Mouse (Mus musculus) retina, embryonic 14.5 days (tissue): ENCODE data around the gene Cemip.
"Not testable (repeated sequence)": the region's sequence is repeated elsewhere in the genome, so short reads cannot be mapped to it uniquely, and the experiment has no call there.

Experiments used
- DNase-seq: peaks from one replicate; pipeline ENCODE4 v3.0.0-alpha.2; 2015; ENCODE audit warnings: low spot score

Cemip gene

DNA sequence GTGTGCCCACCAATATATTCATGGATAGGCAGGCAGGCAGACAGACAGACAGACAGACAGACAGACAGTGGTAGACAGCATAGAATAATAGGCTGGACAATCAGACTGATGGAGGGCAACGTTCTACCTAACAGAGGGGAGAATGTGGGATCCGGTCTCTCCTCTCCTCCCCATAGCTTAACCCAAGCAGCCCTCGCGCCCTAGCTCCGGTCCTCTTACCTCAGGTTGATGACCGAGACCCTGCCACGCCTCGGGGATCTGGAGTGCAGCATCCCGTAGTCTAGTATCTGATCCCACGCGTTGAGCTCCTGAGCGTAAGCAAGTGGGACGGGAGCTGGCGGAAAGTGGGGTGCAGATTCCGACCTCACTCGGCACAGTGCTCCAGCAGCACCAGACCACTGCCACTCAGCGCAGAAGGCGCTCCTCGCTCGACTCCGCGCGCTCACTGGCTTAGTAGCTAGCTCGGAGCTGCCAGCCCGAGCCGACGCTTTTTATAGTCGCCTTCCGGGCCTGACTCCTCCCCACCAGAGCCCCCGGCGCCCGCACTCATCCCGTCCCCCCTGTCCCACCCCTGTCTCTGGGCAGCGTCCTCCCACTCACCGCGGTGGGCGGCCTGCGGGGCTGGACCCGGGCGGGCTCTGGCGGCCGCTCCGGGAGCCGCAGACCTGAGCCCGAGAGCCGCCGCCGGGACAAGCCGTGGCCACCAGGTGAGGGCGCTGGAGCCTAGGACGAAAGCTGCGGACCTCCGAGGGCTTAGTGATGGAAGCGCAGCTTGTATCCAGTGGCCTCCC lies at the start of gene Cemip:
TSS of gene Cemip (minus strand) at position 464 of the 791 bp plus-strand sequence.
- DNase-seq, result peak; percentile 87

DNA sequence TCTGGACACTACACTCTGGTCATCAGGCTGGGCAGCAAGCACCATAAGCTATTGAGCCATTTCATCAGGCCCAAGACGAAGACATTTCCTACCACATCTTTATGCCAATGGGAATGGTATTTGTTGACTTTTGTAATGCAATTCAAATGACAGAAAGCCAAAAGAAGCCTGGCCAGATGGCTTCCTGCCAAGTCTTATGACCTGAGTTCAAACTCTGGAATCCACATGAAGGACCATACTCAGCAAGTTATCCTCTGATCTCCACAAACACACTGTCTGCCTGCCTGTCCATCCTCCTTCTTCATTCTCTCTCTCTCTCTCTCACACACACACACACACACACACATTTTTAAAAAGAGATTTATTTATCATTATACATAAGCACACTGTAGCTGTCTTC lies 46.4 kb upstream of the Cemip start:
- no peak for DNase-seq

DNA sequence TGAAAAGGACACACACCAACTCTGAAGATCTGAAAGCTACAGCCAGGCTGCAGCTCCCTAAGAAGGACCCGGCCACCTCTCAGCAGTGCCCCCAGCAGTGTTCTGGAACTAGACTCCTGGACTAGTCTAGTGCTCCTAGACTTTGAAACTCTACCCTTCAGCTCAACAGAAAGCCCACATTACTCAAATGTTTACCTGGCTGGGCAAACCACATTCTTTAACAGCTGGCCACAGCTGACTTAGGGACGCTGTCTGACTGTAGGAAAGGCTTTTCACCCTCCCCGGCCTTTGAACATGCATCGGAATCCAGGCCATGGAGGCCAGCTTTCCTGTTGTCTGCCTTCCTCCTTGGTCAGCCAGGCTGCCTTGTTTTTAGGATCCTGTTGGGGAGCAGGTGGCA lies 45.4 kb upstream of the Cemip start:
- no peak for DNase-seq

DNA sequence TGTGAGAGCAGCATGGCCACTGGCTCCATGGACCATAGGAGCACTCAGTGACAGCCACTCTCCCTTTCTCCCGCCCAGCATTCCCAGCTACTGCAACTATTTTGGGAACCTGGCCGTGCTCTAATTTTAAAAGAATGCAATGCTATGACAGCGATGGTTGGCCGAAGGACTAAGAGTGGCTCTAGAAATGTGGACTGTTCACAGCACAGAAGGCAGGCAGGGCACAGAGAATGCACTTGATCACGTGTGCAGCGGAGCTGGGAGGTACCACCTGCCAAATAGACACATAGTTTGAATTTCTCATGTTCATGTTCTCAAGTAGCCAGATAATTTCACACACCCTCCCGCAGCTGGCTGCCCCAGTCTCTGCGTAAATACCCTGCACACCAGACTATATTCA lies 42.4 kb upstream of the Cemip start:
- no peak for DNase-seq

DNA sequence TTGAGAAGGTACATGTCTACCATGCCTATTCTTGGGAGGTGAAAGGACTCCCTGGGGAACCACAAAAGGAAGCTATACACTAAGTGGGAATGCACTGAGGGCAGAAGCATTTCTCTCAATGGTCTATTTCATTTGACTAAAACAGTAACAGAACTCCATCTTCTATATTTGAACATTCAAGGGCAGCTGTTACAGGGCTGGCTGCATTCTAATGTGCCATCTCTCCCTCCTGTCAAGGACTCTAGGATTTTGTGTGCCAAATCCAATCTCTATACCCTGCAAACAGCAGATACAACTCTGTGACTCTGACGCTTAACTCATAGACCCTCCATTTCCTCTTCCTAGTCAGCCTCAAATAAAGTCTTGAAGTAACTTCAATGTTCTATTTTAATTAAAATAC lies 39.4 kb upstream of the Cemip start:
- DNase-seq, result no peak

DNA sequence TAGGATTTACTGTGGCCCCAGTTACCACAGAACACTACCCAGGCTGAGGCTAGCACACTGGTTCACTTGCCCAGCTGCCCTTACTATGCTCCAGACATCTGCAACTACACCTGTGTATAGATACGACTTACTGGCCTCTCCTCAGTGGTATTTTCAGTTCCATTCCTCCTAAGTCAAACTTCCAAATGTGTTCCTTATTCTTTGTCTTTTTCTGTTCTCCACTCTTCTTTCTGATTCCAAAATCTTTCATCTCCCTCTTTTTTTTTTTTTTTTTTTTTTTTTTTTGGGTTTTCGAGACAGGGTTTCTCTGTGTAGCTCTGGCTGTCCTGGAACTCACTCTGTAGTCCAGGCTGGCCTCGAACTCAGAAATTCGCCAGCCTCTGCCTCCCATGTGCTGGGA lies 37.3 kb upstream of the Cemip start:
- not testable (repeated sequence) for DNase-seq

DNA sequence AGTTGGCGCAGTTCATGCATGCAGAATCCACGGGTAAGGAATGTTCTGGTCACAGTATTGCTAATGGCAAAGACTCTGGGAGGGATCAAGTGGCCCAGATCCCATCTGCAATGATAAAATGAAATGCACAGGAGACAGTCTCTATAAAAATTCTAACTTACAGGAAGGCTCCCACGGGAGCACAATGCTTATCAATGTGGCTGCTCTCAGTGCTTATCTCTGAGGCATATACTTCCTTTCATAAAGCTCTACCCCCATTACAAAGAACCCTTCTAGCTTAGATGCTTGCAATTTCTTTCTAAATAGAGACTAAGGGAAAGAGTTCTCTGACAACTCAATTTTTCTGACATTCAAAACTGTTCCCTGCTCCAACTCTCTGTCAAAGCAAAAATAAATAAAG lies 35.5 kb upstream of the Cemip start:
- DNase-seq, result no peak

DNA sequence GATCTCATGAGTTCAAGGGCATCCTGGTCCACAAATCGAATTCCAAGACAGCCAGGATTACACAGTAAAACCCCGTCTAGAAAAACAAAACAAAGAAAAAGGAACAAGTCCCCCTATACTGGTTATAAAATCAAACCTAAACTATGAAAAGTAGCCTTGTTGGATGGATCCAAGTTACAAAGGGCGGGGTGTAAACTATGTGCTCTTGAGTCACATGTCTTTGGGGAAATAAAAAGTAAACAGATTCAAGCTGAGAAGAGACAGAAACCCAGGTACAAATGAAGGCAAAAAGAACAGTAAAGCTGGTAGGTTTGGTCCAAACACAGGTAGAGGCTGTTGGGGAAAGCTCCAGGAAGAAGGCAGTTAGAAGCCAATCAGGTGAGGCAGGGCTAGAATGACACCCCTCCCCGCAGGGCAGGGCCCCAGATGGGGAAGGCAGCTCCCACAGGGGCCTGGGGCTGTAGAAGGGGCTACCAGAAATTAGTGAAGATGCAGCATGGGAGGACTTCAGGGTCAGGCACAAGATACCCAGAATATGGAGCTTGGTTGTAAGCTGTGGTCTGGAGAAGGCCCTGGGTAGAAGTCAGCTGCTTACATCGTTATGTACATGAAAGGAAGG lies 33.9 kb upstream of the Cemip start:
- no peak for DNase-seq

DNA sequence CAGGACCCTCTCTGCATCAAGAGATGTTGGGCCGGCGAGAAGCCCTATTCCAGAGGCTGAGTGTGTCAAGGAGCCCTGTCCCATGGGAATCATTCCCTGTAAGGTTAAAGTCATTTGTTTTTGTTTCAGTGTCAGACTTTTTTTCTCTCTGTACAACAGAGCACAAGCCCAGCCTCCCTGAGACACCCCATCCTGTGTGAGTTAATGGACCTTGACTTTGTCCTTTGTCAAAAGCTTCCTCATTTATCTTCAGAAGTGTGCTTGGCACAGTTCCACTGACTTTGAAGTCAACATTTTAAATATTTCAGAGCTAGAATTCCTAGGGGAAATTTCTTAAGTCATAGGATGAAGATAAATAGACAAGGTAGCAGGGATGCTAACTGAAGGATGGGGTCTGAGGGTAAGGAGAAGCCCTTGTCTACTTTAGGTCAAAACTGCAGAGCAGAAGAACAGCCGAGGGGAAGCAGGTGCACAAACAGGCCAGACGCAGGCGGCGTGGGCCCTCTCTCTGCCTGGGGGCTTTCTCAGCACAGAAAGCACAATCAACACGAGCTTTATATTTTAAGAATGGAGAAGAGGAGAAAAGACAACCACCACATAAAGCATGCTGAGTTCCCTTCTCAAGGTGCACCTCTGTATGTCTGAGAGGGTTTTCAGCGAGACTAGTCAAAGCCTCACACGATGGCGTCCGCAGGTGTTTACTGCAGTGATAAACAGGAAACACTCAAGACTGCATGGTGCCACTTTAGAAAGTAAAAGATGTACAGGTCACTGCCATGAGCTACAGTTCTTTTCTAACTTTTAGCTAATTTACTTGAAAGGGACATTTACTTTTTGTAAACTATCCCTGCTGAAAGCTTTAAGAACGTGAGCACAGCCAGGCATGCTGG lies 33.2 kb upstream of the Cemip start:
- DNase-seq, result no peak

DNA sequence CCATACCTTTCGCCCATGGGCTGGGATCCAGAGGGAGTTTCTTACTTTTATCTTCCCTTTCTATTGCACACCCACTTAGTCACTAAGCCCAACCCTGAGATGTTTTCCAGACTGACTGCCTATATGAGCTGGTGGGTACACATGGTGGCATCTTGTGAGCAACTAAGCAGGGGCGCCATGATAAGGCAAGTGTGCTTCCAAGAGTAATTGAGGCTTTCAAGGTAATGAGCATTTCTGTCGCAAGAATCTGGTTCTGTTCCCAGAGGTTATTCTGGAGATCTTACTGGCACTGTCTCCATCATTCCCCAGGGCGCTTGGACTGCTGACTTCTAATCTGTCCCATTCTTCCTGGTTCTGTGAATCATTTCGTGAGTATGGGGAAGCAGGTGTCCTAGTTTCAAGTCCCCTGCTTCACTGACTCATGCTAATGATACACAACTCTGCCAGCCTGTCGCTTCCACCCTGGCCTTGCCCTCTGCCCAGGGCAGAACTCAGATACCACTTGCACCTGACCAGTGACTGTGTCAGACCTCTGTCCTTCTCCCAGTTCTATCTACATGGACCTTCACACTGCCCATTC lies 31.3 kb upstream of the Cemip start:
- DNase-seq, result no peak

DNA sequence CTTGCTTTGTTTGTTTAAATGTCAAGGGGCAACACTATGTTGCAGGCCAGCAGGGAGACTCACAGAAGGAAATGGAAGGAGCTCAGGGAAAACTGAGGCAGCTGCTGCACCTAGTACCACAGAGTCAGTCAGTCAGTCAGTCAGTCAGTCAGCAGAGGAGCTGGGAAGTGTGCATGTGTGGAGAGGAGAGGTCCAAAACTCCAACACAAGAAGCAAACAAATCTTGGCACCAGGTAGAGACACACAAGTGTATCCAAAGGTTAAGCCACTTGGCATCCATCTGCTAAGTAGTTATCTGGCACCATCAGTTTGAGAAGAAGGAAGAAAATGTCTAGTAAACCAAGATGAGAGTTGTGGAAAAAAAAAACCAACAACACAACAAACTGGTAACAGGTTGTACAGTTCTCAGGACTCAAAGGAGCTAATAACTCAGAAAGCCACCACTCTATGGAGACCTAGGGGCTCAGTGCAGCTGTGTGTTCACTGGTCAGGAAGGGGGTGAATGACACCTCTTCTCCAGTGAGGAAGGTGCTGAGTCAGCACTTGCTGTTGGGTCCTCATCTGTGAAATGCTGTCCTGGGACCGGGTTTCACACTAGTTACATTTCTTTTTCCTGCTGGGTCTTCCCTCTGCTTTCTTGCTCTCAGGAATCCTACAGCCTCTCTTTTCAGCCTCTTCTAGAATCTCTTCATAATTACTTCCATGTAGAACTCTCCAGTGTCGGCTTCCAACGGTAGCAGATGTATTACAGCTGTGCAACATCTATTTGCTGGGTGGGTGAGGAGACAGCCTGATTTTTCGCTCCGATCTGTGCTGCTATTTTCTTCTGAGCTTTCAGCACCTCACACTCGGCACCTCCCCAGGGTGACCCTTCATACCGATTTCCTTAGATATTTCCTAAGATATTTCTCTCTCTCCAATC lies 30.6 kb upstream of the Cemip start:
- no peak for DNase-seq

DNA sequence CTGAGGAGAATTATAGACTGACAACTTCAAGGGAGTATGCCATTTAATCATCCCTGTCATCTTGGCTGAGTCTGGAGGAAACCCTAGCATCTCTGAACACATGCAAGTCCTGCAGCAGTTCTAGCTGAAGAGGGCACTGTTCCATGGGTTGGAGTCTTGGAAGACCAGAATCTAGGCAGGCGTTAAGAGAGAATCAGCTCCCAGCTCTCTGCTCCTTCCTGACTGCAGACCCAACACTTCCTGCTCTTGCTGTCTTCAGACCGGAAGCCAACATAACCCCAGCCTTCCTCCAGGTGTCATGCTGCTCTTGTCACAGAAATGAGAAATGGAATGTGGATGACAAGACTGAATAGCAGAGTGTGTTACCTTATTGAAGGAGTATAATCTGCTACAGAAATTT lies 29.1 kb upstream of the Cemip start:
- no peak for DNase-seq

DNA sequence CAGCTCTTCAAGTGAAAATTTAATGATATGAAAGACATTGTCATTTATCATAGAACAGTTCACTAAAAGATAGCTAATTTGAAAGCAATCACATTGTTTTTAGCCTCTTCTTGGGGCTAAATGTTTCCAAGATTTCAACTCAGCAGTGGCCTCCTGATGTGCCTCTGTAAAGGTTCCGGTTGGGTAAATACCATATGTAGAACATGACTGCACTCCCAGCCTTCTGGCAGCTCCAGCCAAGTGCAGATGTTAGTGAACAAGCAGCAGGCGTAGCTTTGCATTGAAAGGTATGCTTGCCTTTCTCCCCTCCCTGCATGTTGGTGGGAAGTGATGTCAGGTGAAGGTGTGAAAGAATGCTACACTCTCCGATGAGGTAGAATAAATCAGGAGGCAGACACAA lies 28.5 kb upstream of the Cemip start:
- DNase-seq, result no peak

DNA sequence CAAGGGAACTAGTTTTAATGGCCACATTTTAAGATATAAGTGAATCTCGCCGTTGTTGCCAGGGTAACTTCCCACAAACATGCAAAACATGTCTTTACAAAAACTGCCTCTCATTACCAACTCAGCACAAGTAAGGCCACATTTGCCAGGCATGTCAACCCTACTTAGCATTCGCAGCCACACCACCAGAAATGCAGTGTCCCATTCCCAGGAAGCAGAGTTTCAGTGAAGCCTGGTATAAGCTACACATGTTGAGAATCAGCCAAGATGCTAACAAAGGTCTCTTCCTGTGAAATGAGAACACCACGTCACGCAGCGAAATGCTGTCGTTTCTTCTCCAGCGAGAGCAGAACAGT lies 26.7 kb upstream of the Cemip start:
- DNase-seq, result no peak

DNA sequence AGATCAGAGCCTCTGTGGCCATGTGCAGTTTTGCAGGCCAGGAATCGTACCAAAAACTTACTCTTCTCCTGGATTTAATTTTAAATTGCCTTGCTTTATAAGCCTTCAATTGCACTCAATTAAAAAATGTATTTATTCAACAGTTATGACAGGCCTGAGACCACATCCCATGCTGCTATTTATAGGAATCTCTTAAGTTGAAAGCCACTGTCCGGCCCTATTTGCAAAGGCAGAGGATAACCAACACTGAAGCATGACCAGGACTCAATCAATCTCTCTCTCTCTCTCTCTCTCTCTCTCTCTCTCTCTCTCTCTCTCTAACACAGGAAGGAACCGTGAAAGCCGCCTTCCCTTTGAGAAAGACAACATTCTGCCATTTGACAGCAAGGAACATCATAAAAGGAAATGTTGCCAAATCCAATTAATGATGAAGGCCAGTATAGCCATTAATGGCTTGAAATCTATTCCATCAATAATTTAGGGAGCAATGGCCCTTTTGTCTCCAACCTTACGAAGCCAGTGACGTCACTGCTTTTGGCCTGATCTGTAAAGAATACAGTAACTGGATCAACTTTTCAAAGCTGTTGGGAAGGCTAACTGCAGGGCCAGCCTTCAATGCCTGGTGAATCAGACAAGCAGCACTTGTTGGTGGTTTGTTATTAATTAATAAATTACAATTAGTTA lies 26.2 kb upstream of the Cemip start:
- DNase-seq, result peak; percentile 16

DNA sequence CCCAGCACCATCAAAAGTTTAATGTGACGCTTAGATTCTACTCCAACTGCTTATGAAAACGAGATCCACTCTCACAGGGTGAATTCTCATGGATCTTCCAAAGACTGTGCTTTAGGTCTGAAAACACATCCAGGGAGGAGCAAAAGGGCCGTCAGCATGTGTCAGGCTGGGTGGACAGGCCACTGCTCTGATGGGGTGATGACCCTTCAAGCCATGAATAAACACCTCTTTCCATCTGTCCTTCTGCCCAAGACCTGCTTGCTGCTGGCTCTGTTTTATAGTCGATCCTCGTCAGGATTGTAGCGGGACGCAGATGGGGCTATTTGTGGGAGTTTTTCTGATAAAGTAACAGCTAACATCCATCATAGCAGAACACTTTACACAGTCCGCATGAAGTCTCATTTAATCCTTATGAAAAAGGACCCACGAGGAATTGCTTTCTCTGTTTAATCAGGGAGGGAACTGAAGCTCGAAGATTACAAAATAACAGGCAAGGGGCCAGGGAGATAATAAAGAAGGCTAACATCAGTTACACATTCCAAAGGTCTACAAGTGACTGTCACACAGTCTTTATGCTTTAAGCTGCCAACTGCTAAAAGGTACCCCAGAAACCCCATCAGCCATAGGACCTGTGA lies 25.5 kb upstream of the Cemip start:
- DNase-seq, result no peak

DNA sequence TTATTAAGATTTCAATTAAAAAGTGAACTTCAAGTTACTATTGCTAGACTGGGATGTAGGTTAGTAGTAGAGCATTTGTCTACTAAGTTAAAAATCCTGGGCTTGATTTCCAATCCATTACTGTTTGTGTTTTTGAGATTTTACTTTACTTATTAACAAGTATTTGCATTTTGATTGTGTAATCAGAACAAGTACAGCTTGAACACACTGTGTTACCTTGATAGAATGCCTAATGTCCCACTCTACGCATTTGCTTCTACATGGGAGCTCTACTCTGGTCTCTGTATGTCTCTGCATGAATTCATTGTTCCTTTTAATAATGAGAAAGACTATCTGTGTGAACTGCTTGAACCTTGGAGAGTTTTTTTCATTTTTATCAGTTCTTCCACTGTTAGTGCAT lies 20.6 kb upstream of the Cemip start:
- DNase-seq, result no peak

DNA sequence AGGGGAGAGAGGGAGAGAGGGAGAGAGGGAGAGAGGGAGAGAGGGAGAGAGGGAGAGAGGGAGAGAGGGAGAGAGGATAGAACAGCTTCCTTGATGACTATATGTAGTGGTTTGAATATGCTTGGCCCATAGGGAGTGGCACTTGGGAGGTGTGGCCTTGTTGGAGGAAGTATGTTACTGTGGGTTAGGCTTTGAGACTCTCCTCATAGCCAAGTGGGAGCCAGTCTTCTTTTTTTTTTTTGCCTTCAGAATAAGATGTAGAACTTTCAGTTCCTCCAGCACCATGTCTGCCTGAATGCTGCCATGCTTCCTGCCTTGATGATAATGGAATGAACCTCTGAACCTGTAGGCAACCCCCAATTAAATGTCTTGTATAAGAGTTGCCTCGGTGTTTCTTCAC lies 16.3 kb upstream of the Cemip start:
- no peak for DNase-seq

DNA sequence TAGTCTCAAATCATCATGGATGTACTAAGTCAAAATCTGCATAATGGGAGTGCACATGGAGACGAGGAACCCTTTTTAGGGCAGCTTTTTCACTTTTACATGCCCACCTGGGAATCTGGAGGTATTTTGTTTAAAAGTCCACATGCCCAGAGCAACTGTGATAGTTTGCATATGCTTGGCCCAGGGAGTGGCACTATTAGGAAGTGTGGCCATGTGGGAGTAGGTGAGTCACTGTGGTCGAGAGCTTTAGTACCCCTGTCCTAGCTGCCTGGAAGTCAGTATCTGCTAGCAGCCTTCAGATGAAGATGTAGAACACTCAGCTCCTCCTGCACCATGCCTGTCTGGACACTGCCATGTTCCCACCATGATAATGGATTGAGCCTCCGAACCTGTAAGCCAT lies 14.4 kb upstream of the Cemip start:
- no peak for DNase-seq

DNA sequence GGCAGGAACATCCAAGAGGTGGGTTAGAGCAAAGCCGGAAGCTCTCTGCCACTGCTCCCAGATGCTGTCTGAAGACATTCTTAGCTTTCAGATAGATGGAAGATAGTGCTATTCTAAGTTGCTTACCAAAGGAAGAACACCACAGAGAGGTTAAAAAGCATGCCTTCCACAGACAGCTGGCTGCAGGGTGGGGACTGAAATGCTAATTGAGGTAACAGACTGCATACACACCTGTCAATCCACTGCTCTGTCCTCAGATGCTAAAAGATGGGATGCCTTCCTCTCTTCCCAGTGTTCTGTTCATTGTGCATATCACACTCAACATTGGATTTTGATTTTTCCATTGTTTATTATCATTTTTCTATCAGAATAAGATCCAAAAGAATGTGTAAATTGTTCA lies 11.8 kb upstream of the Cemip start:
- DNase-seq, result no peak

DNA sequence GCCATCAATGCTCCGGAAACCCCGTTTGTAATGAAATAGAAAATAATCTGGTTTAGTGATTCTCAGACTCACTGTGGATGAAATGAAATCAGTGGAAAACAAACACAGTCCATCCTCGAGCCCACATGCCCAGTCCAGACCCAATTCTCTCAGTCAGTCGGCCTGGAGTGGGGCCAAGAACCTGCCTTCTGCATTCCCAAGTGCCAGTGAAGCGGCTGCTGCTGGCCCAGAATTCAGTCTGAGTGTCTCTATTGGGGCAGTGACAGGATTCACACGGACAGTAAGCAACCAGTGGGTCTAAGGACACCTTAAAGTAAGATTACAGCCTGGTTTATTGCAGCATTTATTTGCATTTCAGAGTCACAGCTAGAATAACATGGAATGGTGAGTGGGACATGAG lies 10.2 kb upstream of the Cemip start:
- no peak for DNase-seq
